Mouse (Mus musculus): ENCODE data around the gene Sult2b1.

DNA sequence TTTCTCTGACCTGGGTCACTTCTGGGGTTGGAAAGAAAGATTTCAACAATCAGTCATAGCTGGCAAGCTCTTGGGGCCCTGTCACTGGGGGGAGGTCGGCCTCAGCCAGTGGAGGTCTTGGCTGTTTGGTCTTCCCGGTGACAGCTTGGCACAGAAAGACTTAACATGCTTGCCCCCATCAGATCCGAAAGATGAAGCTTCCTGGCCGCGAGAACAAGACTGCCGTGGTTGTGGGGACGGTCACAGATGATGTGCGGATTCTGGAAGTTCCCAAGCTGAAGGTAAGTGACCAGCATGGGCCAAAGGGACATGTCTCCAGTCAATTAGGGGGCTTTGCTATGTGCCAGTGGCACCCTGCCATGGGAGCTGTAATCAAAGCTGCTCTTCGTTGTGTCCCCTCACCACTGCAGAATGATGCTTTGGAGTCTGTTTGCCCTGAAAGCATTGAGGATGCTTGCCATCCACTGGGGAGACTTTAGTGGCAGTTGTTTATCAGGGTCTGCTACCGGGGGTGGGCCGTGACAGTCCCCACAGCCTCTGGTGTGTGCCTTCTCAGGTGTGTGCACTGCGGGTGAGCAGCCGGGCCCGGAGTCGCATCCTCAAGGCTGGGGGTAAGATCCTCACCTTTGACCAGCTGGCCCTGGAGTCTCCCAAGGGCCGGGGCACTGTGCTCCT lies 64.6 kb downstream of the Sult2b1 start:
- no peak for TF ChIP-seq POLR2A (IDR thresholded peaks at IDR 0.05; ENCODE audit: borderline replicate concordance, extremely low read depth, insufficient read depth, insufficient read length, poor library complexity, severe bottlenecking)
- no peak for TF ChIP-seq CTCF (IDR thresholded peaks at IDR 0.05; ENCODE audit: borderline replicate concordance, extremely low read depth, insufficient read depth, insufficient read length)
